Comparison of ENCODE assay signal across 22 mouse cellular contexts in genomic region chr7:72259045-72259444, GRCm38 (mm10). TPM values are rescaled to one million over a fixed set of nuclear protein-coding genes. Genes with fewer than 3 reads are reported as not detected.
A peak's percentile ranks its signal among the peaks of the same experiment; 100 is the strongest.
DNase-seq lines count a peak whose midpoint lies in the region; ATAC-seq and TF ChIP-seq lines count a peak whose summit lies in the region.
"Had no signal": no experiment of that assay in that cellular context is flagged by ENCODE, and none has a peak within 500 bp of the region (broad histone marks: within the 10 kb centered on the region; RNA-seq: fewer than 3 reads in every experiment).

No protein-coding gene starts in this region.

- no peak overlapping the region for H3K4me2 ChIP-seq in hindbrain, postnatal 0 days (ENCODE audit: low read depth, low read length)
- H3K4me2 ChIP-seq: forebrain, embryonic 15.5 days; heart, embryonic 13.5 days; hindbrain, embryonic 13.5 days; intestine, embryonic 15.5 days had no signal

- WGBS in hindbrain, postnatal 0 days: 63% methylated on average over 10 of the region's 10 CpGs
- 93% methylated on average over 10 of the region's 10 CpGs for WGBS in hindbrain, embryonic 10.5 days

- peak; percentile 55 for DNase-seq in hindbrain, postnatal 0 days (ENCODE audit: low spot score)
- no peak for DNase-seq in hindbrain, embryonic 10.5 days (ENCODE audit: low spot score)
- DNase-seq in cerebellum, adult 18-20 months: peak; percentile 6 to 9
- DNase-seq in cerebellum, adult 9-10 months: peak; percentile 9
- peak; percentile 58 to 80 for DNase-seq in cerebellum, postnatal 25 days
- DNase-seq: adrenal gland, adult 2 months; adrenal gland, postnatal 36 days; gastrocnemius, postnatal 36 days; heart, adult 11 months; heart, postnatal 36 days; kidney, adult 18-20 months had no signal

- no peak for ATAC-seq in hindbrain, postnatal 0 days
- ATAC-seq in activated CD4-positive, CD25-positive, alpha-beta regulatory T cell, adult 4 months: no peak
- ATAC-seq in erythroblast, adult 5-6 weeks (replicated peaks; ENCODE audit: low FRiP score, poor library complexity, severe bottlenecking): no peak
- ATAC-seq: forebrain, embryonic 15.5 days; intestine, embryonic 15.5 days; Patski had no signal

- no peak overlapping the region for H3K9ac ChIP-seq in hindbrain, postnatal 0 days (replicated peaks; ENCODE audit: low read length)
- H3K9ac ChIP-seq: forebrain, embryonic 15.5 days; heart, embryonic 13.5 days; hindbrain, embryonic 13.5 days; intestine, embryonic 15.5 days had no signal

- H3K27ac ChIP-seq in hindbrain, postnatal 0 days: no peak overlapping the region
- no peak overlapping the region for H3K27ac ChIP-seq in hindbrain, embryonic 10.5 days
- H3K27ac ChIP-seq: embryonic facial prominence, embryonic 10.5 days; forebrain, embryonic 10.5 days; forebrain, embryonic 15.5 days; heart, embryonic 13.5 days; hindbrain, embryonic 13.5 days; intestine, embryonic 15.5 days had no signal

- TF ChIP-seq CTCF in hindbrain, postnatal 0 days (IDR thresholded peaks at IDR 0.05; ENCODE audit: low read depth): no peak

- no peaks in the 10 kb centered on the region for H3K27me3 ChIP-seq in hindbrain, postnatal 0 days (ENCODE audit: insufficient read depth, low read length)
- H3K27me3 ChIP-seq in hindbrain, embryonic 10.5 days (ENCODE audit: insufficient read depth, poor library complexity, severe bottlenecking): no peaks in the 10 kb centered on the region
- H3K27me3 ChIP-seq: CH12.LX; forebrain, embryonic 15.5 days; heart, embryonic 13.5 days; hindbrain, embryonic 13.5 days; intestine, embryonic 15.5 days; Patski had no signal

- H3K9me3 ChIP-seq in hindbrain, postnatal 0 days (ENCODE audit: low read length): no peaks in the 10 kb centered on the region
- H3K9me3 ChIP-seq in hindbrain, embryonic 10.5 days: no peaks in the 10 kb centered on the region
- H3K9me3 ChIP-seq: embryonic facial prominence, embryonic 10.5 days; forebrain, embryonic 10.5 days; forebrain, embryonic 15.5 days; heart, embryonic 13.5 days; hindbrain, embryonic 13.5 days; intestine, embryonic 15.5 days had no signal

- no peaks in the 10 kb centered on the region for H3K4me1 ChIP-seq in hindbrain, postnatal 0 days (ENCODE audit: insufficient read depth, low read length)
- no peaks in the 10 kb centered on the region for H3K4me1 ChIP-seq in hindbrain, embryonic 10.5 days (replicated peaks)
- H3K4me1 ChIP-seq: embryonic facial prominence, embryonic 10.5 days; forebrain, embryonic 10.5 days; forebrain, embryonic 15.5 days; heart, embryonic 13.5 days; hindbrain, embryonic 13.5 days; intestine, embryonic 15.5 days had no signal

- H3K36me3 ChIP-seq in hindbrain, postnatal 0 days (ENCODE audit: insufficient read depth, low read length): no peaks in the 10 kb centered on the region
- H3K36me3 ChIP-seq in hindbrain, embryonic 10.5 days: no peaks in the 10 kb centered on the region
- H3K36me3 ChIP-seq: embryonic facial prominence, embryonic 10.5 days; forebrain, embryonic 10.5 days; forebrain, embryonic 15.5 days; heart, embryonic 13.5 days; hindbrain, embryonic 13.5 days; intestine, embryonic 15.5 days had no signal

- H3K4me3 ChIP-seq in hindbrain, postnatal 0 days (ENCODE audit: low read length): no peak overlapping the region
- H3K4me3 ChIP-seq in hindbrain, embryonic 10.5 days: no peak overlapping the region
- H3K4me3 ChIP-seq: embryonic facial prominence, embryonic 10.5 days; erythroblast, embryonic 14.5 days; forebrain, embryonic 10.5 days; forebrain, embryonic 15.5 days; heart, embryonic 13.5 days; hindbrain, embryonic 13.5 days; intestine, embryonic 15.5 days had no signal

RNA-seq across cellular contexts. Expression of gene Mctp2, which starts 47.4 kb away (rescaled TPM):
- total RNA-seq in hindbrain, postnatal 0 days (2014; rRNA removed): 0.36 and 1.1 TPM in 2 replicates
- polyA plus RNA-seq in hindbrain, postnatal 0 days (2015; fragmentation: Nextera tagmentation; extraction: Ambion mirVana): 0.35 and 0.40 TPM in 2 replicates
- polyA plus RNA-seq in hindbrain, embryonic 10.5 days (2016; fragmentation: Nextera tagmentation; extraction: Ambion mirVana): 0.13 and 0.47 TPM in 2 replicates
- polyA plus RNA-seq in activated CD4-positive, CD25-positive, alpha-beta regulatory T cell, adult 4 months (2017; shearing (Covaris generic)): 1 to 10 TPM; 2.3 to 2.4 TPM
- total RNA-seq in erythroblast, adult 5-6 weeks (2015; ENCODE audit: low replicate concordance): 2.1 and 5.6 TPM in 2 replicates
- 3.2 and 9.6 TPM in 2 replicates for total RNA-seq in erythroblast, adult 5-6 weeks (2017; ENCODE audit: low replicate concordance)
- polyA plus RNA-seq: erythroblast, embryonic 14.5 days had no signal
